Mouse (Mus musculus) heart, embryonic 14.5 days (tissue): ENCODE results near the gene Nfib. TPM values are rescaled to one million over a fixed set of nuclear protein-coding genes. Genes with fewer than 3 reads are reported as not detected.
A peak's percentile ranks its signal among the peaks of the same experiment; 100 is the strongest.

Experiments used
- ATAC-seq: fragments of 200-750 bp; cut with Nextera tagmentation; 2 replicates; pipeline ENCODE4 v1.8.0; 2017; ENCODE audit warnings: low read depth, moderate TSS enrichment; ENCODE audit not compliant: insufficient number of reproducible peaks, insufficient read depth, low FRiP score
- H3K27ac ChIP-seq, 2 experiments: fragments of 200-500 bp in 1 of 2; fragments of 300-500 bp in 1 of 2; sonication (generic) in 1 of 2; replicated peaks in 1 of 2; 2 replicates each; pipeline ENCODE4 v1.5.1; 2012 to 2014; ENCODE audit warnings: low read depth in 2 of 2, low read length in 2 of 2, control low read depth in 1 of 2, mild to moderate bottlenecking in 1 of 2, mixed read lengths in 1 of 2; ENCODE audit not compliant: control insufficient read depth in 1 of 2, insufficient read depth in 1 of 2
- H3K27me3 ChIP-seq: fragments of 300-500 bp; sonication (generic); 2 replicates; pipeline ENCODE4 v1.6.1; 2014; ENCODE audit warnings: mild to moderate bottlenecking, low read length, control low read depth; ENCODE audit not compliant: control insufficient read depth, insufficient read depth
- H3K36me3 ChIP-seq: fragments of 300-500 bp; sonication (generic); 2 replicates; pipeline ENCODE4 v1.6.1; 2014; ENCODE audit warnings: mild to moderate bottlenecking, control low read depth, low read length, mixed read lengths; ENCODE audit not compliant: control insufficient read depth, insufficient read depth
- H3K4me1 ChIP-seq, 2 experiments: fragments of 200-500 bp in 1 of 2; fragments of 300-500 bp in 1 of 2; sonication (generic) in 1 of 2; 2 replicates each; pipeline ENCODE4 v1.6.1; 2012 to 2014; ENCODE audit warnings: low read length in 2 of 2, control low read depth in 1 of 2, mixed read lengths in 1 of 2; ENCODE audit not compliant: control insufficient read depth in 2 of 2, insufficient read depth in 2 of 2
- H3K4me2 ChIP-seq: fragments of 300-500 bp; sonication (generic); 2 replicates; pipeline ENCODE4 v1.6.1; 2014; ENCODE audit warnings: mild to moderate bottlenecking, low read length
- H3K4me3 ChIP-seq, 2 experiments: fragments of 200-500 bp in 1 of 2; fragments of 300-500 bp in 1 of 2; sonication (generic) in 1 of 2; 2 replicates each; pipeline ENCODE4 v1.5.1; 2012 to 2014; ENCODE audit warnings: low read length in 2 of 2, mild to moderate bottlenecking in 2 of 2, control low read depth in 1 of 2, low read depth in 1 of 2, moderate library complexity in 1 of 2; ENCODE audit not compliant: control insufficient read depth in 1 of 2, insufficient read depth in 1 of 2
- H3K9ac ChIP-seq: fragments of 300-500 bp; sonication (generic); 2 replicates; pipeline ENCODE4 v1.6.1; 2014; ENCODE audit warnings: mild to moderate bottlenecking, low read length
- H3K9me3 ChIP-seq: fragments of 300-500 bp; sonication (generic); 2 replicates; pipeline ENCODE4 v1.6.1; 2016; ENCODE audit warnings: low read length, control low read depth; ENCODE audit not compliant: control insufficient read depth
- WGBS: fragments of 180-500 bp; shearing (Covaris S2); extraction: QIAGEN DNeasy Blood & Tissue Kit; methylation state at CpG from one replicate; pipeline ENCODE4 v1.1.7; 2014; 5-methylcytosine and 5-hydroxymethylcytosine counted together
- polyA plus RNA-seq: library from polyadenylated mRNA; unstranded; fragments of >200 nt; fragmentation: Nextera tagmentation; extraction: Ambion mirVana; gene quantifications from 2 replicates; pipeline ENCODE4 v1.2.1, GENCODE M21; 2014

Nfib gene
- polyA plus RNA-seq, 1 experiment from 2014 or later = 79.8 TPM

DNA sequence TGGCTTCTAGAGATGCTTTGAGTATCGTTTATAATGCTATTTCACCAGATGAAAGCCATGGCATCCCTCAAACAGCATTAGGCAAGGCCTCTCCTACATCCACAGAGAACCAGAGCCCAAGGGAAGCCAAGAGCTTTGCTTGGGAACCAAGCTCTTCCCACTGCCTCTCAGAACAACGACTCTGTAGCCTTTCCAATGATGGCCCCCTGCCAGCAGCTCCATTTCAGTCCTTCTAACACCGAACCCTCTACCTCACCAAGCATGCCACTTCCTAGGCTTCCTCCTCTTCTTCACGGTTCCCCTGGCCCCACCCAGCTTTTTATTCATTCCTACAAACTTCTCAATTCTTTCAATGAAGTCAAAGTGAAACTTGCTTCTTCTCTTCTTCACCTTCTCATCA, 287.3 kb downstream of the Nfib start:
- Histone ChIP-seq H3K4me3 (no peak overlapping the region), H3K36me3 (no peaks in the 10 kb centered on the region), H3K4me1 (peaks cover 15 to 54% of the 10 kb centered on the region in 2 experiments), H3K9ac (no peak overlapping the region), H3K27ac (0 out of 4 replicates have a peak overlapping the region, but pooled peaks of 1 of the 2 experiments have one; percentile 26), H3K4me2 (no peak overlapping the region), H3K27me3 (no peaks in the 10 kb centered on the region), H3K9me3 (no peaks in the 10 kb centered on the region)
- 55% methylated on average over 4 of the region's 4 CpGs for WGBS
- no peak for ATAC-seq

DNA sequence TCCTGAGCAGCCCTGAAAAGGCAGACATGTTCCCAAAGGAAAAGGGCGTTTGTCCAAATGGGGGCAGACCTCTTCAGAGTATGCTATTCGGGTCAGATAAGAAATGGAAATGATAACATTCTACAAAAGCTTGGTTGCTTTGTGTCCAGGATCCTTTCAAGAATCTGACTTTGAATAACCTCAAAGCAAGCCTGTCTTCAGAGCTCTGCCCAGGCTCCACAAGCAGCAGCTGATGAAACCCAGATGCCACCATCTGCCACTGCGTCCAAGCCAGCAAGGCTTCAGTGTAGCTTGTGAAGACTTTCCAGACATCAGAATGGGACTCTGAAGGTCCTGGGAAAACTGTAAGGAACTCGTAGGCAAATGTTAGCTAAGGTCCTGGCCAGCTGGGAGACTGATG, 289.7 kb downstream of the Nfib start:
- no peak overlapping the region for H3K9ac ChIP-seq
- peak overlapping the region; percentile 33 for H3K4me2 ChIP-seq
- H3K4me1 ChIP-seq = peaks cover 26 to 69% of the 10 kb centered on the region in 2 experiments
- no peaks in the 10 kb centered on the region for H3K36me3 ChIP-seq
- WGBS = 3% methylated on average over 4 of the region's 4 CpGs
- H3K9me3 ChIP-seq = no peaks in the 10 kb centered on the region
- peak overlapping the region; percentile 62 to 85 for H3K27ac ChIP-seq
- H3K27me3 ChIP-seq = no peaks in the 10 kb centered on the region
- no peak overlapping the region for H3K4me3 ChIP-seq
- ATAC-seq = peak; percentile 73

DNA sequence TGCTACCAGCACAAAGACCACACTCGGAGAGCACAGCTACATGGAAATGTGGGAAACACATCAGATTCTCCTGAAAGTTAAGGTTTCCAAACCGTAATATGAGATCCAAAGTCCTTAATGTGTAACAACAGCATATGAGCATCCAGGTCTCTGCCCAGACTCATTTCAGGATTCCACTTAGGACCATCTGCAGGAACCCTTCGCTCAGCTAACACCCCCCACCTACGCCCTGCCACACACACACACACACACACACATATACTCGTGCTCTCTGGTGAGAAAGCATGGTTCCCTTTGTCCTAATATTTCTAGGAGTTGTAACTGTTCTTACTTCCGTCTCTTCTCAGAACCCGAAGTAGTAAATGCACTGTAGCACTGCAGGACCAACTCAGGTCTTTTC, 292.9 kb downstream of the Nfib start:
- Histone ChIP-seq H3K27ac (peak overlapping the region; percentile 35 to 67; a peak in 3 of 4 replicates), H3K4me1 (peaks cover 24 to 49% of the 10 kb centered on the region in 2 experiments), H3K36me3 (no peaks in the 10 kb centered on the region), H3K9me3 (no peaks in the 10 kb centered on the region), H3K9ac (peak overlapping the region; percentile 46; the same call in 1 of the 2 replicates), H3K4me2 (peak overlapping the region; percentile 21; the same call in 1 of the 2 replicates), H3K27me3 (no peaks in the 10 kb centered on the region), H3K4me3 (no peak overlapping the region)
- no peak for ATAC-seq
- WGBS = 66% methylated on average over 7 of the region's 7 CpGs

DNA sequence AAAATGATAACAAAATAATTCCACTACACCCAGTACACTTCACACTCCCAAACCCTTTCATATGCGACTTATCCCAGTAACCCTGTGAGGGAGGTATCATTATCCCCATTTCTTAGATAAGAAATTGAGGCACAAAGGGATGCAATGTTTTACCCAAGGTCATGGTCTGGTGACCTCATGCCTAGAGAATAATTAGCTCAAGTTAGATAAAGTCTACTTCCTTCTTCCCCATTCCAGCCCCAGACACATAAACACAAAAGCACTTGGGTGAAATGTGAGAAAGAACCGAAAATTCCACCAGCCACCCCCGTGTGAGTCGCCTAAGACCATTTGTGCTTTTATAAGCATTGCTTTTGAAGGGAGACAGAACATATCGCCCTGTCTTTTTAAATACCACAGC, 293.6 kb downstream of the Nfib start:
- ATAC-seq = no peak
- no peaks in the 10 kb centered on the region for H3K27me3 ChIP-seq
- H3K36me3 ChIP-seq = no peaks in the 10 kb centered on the region
- no peaks in the 10 kb centered on the region for H3K9me3 ChIP-seq
- peak overlapping the region; percentile 21; the same call in 1 of the 2 replicates for H3K4me2 ChIP-seq
- H3K27ac ChIP-seq = peak overlapping the region in 1 of 2 experiments; percentile 67; a peak in 2 of 4 replicates
- 17% methylated on average over 5 of the region's 5 CpGs for WGBS
- H3K4me1 ChIP-seq = peaks cover 28 to 52% of the 10 kb centered on the region in 2 experiments
- H3K4me3 ChIP-seq = no peak overlapping the region
- peak overlapping the region; percentile 46 for H3K9ac ChIP-seq

DNA sequence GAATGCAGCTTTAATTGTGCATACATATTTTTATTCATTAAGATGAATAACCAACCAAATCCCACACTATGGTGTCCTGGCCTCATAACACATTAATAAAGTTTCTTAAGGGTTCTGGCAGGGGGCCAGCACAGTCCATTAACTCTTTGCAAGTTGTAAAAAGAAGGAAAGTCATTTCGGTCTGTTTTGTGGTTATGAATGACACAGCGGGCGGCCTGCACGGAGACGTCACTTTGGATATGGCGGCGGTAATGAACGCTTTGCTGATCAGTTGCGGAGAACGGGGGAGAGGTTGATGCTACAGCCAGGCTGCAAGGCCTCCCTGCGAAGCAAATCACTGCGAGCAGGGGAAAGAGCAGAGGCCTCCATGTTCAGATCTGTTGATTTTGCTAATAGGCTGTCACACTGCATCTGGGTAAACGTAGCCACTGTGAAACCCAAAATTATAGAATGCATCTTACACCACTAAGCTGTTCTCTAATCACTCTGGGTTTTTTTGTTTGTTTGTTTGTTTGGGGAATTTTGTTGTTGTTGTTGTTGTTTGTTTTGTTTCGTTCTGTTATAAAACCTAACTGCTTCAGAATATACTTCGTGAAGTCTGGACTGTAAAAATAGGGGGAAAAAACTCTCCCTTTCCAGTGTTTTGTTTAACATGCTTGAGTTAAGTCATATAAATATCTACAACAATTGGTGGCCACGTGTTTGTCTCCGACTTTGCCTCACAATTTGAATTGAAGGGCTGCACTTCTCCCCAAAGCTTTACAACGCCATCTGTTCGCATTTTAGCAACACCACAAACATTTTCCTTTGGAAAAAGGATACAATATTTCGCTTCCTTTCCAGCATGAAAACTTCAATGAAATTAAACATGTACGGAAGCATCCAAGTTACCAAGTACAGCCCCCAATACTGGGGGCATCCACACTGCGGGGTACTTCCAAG, 296.8 kb downstream of the Nfib start:
- no peak overlapping the region for H3K9ac ChIP-seq
- H3K27ac ChIP-seq = no peak overlapping the region
- peaks cover 37 to 68% of the 10 kb centered on the region in 2 experiments for H3K4me1 ChIP-seq
- no peak for ATAC-seq
- H3K4me2 ChIP-seq = no peak overlapping the region
- no peaks in the 10 kb centered on the region for H3K36me3 ChIP-seq
- no peak overlapping the region for H3K4me3 ChIP-seq
- H3K9me3 ChIP-seq = no peaks in the 10 kb centered on the region
- no peaks in the 10 kb centered on the region for H3K27me3 ChIP-seq
- 80% methylated on average over 22 of the region's 22 CpGs for WGBS

DNA sequence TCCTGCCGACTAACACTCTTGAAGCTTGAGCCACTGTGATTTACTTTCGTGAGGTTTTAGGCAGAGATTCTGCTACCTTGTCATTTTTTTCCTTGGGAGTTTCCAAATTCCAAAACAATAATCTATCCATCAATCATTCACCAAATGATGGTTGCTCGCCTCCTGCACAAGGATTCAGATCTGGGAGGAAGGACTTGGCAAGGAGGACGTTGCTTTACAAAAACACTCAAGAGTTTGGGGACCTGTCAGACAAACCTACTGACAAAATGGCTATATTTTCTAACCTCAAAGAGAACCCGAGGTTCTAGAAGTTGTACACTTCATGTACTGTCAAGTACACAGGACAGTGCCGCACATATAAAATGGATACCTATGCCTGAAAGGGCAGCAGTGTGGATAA, 299.0 kb downstream of the Nfib start:
- no peak overlapping the region for H3K4me2 ChIP-seq
- peak overlapping the region in 1 of 2 experiments; percentile 91; a peak in 2 of 4 replicates for H3K27ac ChIP-seq
- no peak overlapping the region for H3K4me3 ChIP-seq
- no peaks in the 10 kb centered on the region for H3K9me3 ChIP-seq
- WGBS = 37% methylated on average over 6 of the region's 6 CpGs
- no peak overlapping the region for H3K9ac ChIP-seq
- ATAC-seq = no peak
- peaks cover 35 to 73% of the 10 kb centered on the region in 2 experiments for H3K4me1 ChIP-seq
- no peaks in the 10 kb centered on the region for H3K27me3 ChIP-seq
- no peaks in the 10 kb centered on the region for H3K36me3 ChIP-seq

DNA sequence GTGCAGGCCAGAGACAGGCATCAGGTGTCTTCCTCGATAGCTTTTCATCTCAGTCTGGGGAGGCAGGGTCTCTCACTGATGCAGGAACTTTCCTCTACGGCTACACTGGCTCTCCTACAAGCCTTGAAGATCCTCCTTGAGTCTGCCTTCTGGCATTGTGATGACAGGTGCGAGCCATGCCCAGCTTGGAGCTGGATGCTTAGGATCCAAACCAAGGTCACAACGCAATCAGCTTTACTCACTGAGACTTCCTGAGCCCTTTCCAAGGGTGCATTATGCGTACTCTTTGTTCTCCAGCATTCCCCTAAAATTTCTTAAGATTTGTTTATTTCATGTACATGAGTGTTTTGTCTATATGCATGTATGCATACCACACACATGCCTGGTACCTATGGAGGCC, 299.8 kb downstream of the Nfib start:
- 74% methylated on average over 5 of the region's 5 CpGs for WGBS
- Histone ChIP-seq H3K27ac (peak overlapping the region in 1 of 2 experiments; percentile 91; a peak in 2 of 4 replicates), H3K9me3 (no peaks in the 10 kb centered on the region)

More for the DNA sequence above, 299.8 kb downstream of the Nfib start:
- Histone ChIP-seq H3K4me3 (no peak overlapping the region), H3K4me1 (peaks cover 36 to 75% of the 10 kb centered on the region in 2 experiments), H3K4me2 (no peak overlapping the region), H3K27me3 (no peaks in the 10 kb centered on the region), H3K36me3 (no peaks in the 10 kb centered on the region), H3K9ac (no peak overlapping the region)
- ATAC-seq = no peak
